Mouse (Mus musculus): Measurements from ENCODE around the gene Acss1.

Gene Acss1

DNA sequence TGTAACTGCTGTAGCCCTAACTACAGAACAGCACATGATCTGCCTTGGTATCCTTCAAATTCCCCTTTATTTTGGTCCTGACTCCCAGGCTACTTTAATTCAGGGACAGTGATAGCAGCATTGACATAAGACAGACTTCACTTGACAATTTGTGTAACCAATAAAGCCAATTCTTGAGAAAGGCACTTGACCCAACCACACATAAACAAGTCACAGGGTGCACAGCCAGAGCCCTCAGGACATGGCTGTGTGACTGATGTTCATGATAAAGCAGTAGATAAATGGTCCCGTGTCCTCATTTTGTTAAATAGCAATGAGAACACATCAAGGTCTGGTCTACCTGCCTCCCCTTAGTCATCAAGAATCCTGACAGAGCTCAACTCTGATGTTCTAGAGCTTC is 88.7 kb downstream of the Acss1 start:
- DNase-seq (ENCODE audit: low read depth in 1 of 2, low spot score in 2 of 2) = no peak

DNA sequence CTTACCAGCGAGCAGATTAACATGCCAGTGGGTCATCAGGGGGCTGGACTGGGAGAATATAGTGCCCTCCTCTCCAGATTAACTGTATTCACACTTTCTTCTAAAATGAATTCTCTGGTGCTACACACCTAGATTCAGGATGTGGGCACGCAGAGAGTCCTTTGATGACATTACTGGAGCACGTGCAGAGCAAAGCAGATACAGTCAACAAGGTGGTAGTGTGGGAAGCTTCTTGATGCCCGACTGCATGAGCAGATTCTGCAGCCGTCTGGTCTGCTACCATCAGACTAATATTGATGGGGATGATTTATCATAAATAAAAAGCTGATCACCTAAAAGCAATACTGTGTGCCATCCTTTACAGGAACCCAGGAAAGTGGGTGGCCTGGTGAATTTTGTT is 89.7 kb downstream of the Acss1 start:
- no peak for DNase-seq (ENCODE audit: low read depth in 1 of 2, low spot score in 2 of 2)

DNA sequence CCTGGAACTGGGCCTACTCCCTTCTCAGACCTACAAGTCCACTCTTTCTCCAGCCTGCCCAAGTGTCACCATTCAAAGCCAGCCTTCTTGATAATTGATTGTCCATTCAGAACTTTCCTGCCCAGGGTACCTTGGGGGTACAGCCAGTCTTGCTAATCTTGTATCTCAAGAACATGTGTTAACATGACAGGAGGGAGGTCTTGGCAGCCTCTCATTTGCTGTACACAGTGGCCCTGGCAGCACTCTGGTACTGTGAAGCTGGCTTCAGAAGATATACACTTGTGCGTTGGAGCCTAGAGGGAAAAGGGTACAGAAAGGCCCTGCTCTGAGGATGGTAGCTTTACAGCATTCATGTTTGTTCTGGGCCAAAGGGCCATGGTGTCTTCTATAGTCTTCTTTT is 92.0 kb downstream of the Acss1 start:
- DNase-seq (ENCODE audit: low read depth in 1 of 2, low spot score in 2 of 2) = no peak

DNA sequence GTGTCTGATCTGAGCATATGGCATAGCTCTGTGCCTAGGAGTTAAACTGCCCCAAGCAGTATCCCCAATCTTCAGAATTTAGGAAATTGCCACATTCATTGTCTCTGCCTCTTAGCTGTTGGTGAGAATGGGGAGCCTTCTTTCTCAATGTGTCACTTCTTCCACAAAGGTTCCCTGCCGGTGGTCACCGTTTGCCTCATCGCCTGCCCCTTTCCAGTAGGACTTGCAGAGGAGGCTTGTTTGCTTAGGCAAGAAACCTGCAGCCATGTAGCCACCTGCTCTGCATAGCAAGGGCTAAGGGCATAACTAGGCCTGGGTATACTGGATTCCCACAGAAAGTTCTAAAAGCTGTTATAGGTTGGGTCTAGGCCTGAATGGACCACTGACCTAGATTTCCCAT is 95.8 kb downstream of the Acss1 start:
- no peak for DNase-seq (ENCODE audit: low read depth in 1 of 2, low spot score in 2 of 2)

DNA sequence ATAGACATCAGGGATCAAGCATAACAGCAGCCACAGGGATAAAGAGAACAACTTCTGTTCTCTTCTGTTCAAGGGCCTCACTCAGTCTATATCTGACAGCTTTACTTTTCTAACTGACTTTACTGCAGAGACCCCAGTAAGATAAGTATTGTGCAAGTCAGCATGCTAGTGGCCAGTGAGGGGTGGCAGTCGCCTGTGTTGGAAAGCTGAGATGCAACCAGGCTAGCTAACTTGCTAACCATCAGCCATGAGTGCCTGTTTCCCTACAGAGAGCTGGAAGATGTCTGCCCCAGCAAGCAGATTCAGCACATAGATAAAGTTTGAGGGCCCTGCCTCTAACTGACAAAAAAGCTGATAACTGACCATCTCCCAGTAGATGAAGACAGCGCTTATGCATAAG is 97.5 kb downstream of the Acss1 start:
- DNase-seq (ENCODE audit: low read depth in 1 of 2, low spot score in 2 of 2) = no peak

DNA sequence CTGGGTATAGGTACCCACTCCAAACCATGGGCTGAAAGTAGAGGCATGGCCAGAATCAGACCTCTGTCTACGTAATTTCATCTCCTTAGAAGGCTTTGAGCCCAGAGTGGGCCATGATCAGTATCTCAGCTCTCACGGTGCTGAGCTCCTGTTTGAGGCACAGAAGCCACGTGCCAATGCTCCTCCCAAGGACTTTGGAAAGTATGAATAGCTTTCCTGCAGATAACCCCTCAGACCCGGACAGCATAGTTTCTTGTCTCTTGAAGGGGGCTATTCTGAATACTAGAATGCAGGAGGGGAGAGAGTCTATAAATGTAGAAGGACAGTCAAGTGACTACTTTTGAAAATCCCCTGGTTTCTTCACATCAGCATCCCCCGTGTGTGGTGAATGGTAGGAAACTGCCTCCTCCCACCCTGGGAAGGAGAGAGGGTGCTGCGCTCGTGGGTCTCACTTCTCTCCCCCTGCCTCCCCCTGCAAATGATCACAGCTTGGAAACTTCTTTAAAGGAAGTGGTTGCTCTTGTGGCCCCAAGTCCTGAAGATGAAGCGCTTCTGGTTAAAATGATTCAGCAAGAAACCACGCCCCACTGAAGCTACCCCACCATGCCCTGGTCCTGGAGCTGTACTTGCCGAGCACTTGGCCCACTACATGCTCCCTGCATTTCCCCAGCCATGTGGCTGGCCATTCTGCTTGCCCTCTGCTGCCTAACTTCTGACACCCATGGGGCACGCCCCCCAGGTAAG is 98.3 kb downstream of the Acss1 start, which contains the start of gene Cst7:
TSS of gene Cst7 (plus strand) at position 569 of the 744 bp plus-strand sequence.
- DNase-seq (ENCODE audit: low read depth in 1 of 2, low spot score in 2 of 2) = no peak
